Mouse (Mus musculus) adipose tissue, adult 10 weeks (tissue): ENCODE results near the gene Fa2h. TPM values are rescaled to one million over a fixed set of nuclear protein-coding genes. Genes with fewer than 3 reads are reported as not detected.

ENCODE experiments used
- polyA plus RNA-seq: library from polyadenylated mRNA; stranded (reverse); fragments of 350-450 nt; fragmentation: Illumina TruSeq; extraction: RNeasy Lipid Tissue Mini Kit (QIAGEN cat#74804); gene quantifications from one replicate; pipeline ENCODE4 v1.2.3, GENCODE M21; 2014; ENCODE audit warnings: low read depth, low replicate concordance

Gene Fa2h
- polyA plus RNA-seq: 8.5 TPM

GRCm38 (mm10) chr8:111393391-111394363 lies at the start of gene Fa2h:
Gene Fa2h (minus strand): TSS chr8:111393824.

DNA sequence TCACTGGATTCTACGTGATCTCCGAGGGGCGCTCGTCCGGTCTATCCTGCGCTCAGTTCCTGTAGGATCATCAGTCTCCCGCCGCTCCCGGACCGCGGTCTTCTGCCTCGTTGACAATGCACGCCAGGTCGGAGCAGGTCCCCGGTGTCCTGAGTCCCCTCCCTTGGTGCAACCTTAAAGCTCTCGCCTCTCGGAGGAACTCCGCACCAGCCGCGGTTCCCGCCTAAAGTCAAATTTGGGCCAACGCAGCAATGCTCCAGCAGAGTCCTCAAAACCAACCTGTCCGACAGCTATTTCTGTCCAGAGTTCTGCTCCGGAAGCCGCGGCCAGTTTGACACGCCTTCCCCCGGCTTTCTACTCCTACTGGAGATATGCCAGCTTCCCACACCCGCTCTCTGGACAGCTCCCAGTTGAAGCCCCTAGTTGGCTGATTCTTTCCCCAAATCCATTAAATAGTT lies 55.7 kb downstream of the Fa2h start, which contains the start of gene Mlkl:
Mlkl (minus strand) TSS at position 288 of the 458 bp plus-strand sequence.

DNA sequence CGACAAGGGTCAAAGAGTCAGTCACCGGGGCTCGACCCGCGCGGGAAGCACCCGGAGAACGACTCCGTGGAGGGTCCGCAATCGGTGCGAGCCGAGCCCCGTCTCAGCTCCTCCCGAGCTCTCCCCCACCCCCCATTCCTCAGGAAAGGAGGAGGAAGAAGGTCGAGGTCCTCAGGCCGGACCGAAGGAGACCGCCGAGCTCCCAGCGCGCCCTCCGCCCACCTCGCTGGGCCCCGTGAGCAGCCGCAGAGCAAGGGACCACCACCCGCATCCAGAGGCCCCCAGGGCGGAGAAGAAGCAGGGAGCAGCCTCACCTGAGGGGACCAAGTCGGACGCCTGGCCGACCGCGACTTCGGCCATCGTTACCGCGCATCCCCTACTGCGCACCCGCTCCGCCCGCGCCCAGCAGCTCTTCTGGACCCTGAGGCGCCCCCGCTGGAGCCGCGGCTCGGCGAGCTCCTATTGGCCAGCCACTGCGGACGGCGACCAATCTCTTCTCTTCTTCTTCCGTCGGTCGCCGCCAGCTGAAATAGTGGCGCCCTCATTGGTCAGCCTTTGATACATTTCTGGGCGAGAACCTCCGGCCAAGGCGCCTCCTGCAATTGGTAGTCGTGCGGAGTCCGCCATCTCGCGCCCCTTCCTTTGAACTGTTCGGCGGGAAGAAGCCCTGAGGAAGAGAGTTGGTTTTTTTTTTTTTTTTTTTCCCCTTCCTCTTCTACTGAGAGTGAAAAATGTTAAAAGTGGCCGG lies 93.6 kb downstream of the Fa2h start, which contains the start of gene Rfwd3:
Rfwd3 (minus strand) TSS at position 402 of the 748 bp plus-strand sequence.

Other genes starting within 250 kb of the Fa2h start
- 49.2 TPM for gene Glg1, start 134.6 kb downstream of the Fa2h start, polyA plus RNA-seq
- gene Rfwd3, start 93.6 kb downstream of the Fa2h start, polyA plus RNA-seq: 27.3 TPM
- 5.8 TPM for gene Mlkl, start 55.6 kb downstream of the Fa2h start, polyA plus RNA-seq
- 9.7 TPM for gene Wdr59, start 128.3 kb upstream of the Fa2h start, polyA plus RNA-seq
- 40.9 TPM for gene Znrf1, start 142.3 kb upstream of the Fa2h start, polyA plus RNA-seq
- 267 TPM for gene Ldhd, start 236.6 kb upstream of the Fa2h start, polyA plus RNA-seq
- 20.4 TPM for gene Zfp1, start 249.6 kb upstream of the Fa2h start, polyA plus RNA-seq